Mouse (Mus musculus) heart, postnatal 36 days (tissue): ENCODE results near the gene Zfp687. TPM values are rescaled to one million over a fixed set of nuclear protein-coding genes. Genes with fewer than 3 reads are reported as not detected.
"Not testable (repeated sequence)": the region's sequence is repeated elsewhere in the genome, so short reads cannot be mapped to it uniquely, and the experiment has no call there.

Experiments
- DNase-seq, 2 experiments: peaks; one replicate each; pipeline ENCODE4 v3.0.0; 2021 to 2022
- intact Hi-C: fragments of 180-260 bp; cut with DNase I; formaldehyde crosslinking; loops from one replicate; pipeline ENCODE4 v1.15.1; 2025
- total RNA-seq, 2 experiments: library from RNA; stranded (reverse); gene quantifications; 2 replicates each; pipeline ENCODE4 v1.2.3; 2021

The Zfp687 gene
- total RNA-seq, result 10 to 100 TPM; 11.4 to 15.8 TPM

- intact Hi-C loops, result no loop called here
- DNase-seq, result peak; percentile 99 to 100
These were observed at the start of gene Zfp687 for GRCm38 (mm10) chr3:95015337-95015872. Gene Zfp687, minus strand, starts transcription at chr3:95015448.

- intact Hi-C loops, result no loop called here
- no peak for DNase-seq
These were observed 48.5 kb upstream of the Zfp687 start for GRCm38 (mm10) chr3:95063741-95064140.

- intact Hi-C loops, result loop anchor here (10.0 kb wide), 1 partner anchor 207 kb away; no protein-coding TSS in a partner anchor
- DNase-seq, result no peak
These were observed 42.8 kb upstream of the Zfp687 start for GRCm38 (mm10) chr3:95058078-95058477.

- intact Hi-C loops, result loop anchor here (10.0 kb wide), 1 partner anchor 209 kb away; no protein-coding TSS in a partner anchor
- DNase-seq, result no peak
These were observed 41.0 kb upstream of the Zfp687 start for GRCm38 (mm10) chr3:95056275-95056674.

GRCm38 (mm10) chr3:95054481-95055260 is 39.4 kb upstream of the Zfp687 start:
- intact Hi-C loops, result loop anchor here (10.0 kb wide), 1 partner anchor 210 kb away; no protein-coding TSS in a partner anchor
- DNase-seq, result no peak

- intact Hi-C loops, result loop anchor here (10.0 kb wide), 1 partner anchor 211 kb away; no protein-coding TSS in a partner anchor
- DNase-seq, result no peak
These were observed 38.5 kb upstream of the Zfp687 start for GRCm38 (mm10) chr3:95053701-95054100.

GRCm38 (mm10) chr3:95052959-95053358 is 37.7 kb upstream of the Zfp687 start:
- intact Hi-C loops, result loop anchor here (10.0 kb wide), 1 partner anchor 212 kb away; no protein-coding TSS in a partner anchor
- peak in 1 of 2 experiments; percentile 30 for DNase-seq

- intact Hi-C loops, result loop anchor here (5.0 kb wide), 1 partner anchor 54 kb away; no protein-coding TSS in a partner anchor
These were observed 32.7 kb upstream of the Zfp687 start for GRCm38 (mm10) chr3:95047914-95048313.

GRCm38 (mm10) chr3:95046462-95047057 is 31.3 kb upstream of the Zfp687 start:
- intact Hi-C loops, result loop anchor here (5.0 kb wide), 1 partner anchor 56 kb away; no protein-coding TSS in a partner anchor
- no peak for DNase-seq

More at GRCm38 (mm10) chr3:95047914-95048313, 32.7 kb upstream of the Zfp687 start:
- no peak for DNase-seq

GRCm38 (mm10) chr3:95043251-95043650 is 28.0 kb upstream of the Zfp687 start:
- intact Hi-C loops, result no loop called here
- no peak for DNase-seq

GRCm38 (mm10) chr3:95042838-95043229 is 27.6 kb upstream of the Zfp687 start:
- intact Hi-C loops, result no loop called here
- no peak for DNase-seq

- intact Hi-C loops, result no loop called here
- DNase-seq, result peak; percentile 96 to 97
These were observed 27.1 kb upstream of the Zfp687 start, which contains the start of gene Psmd4 for GRCm38 (mm10) chr3:95042166-95042837. Gene Psmd4, minus strand, starts transcription at chr3:95042614.

- intact Hi-C loops, result no loop called here
These were observed 26.4 kb upstream of the Zfp687 start for GRCm38 (mm10) chr3:95041625-95042024.

GRCm38 (mm10) chr3:95029953-95030352 is 14.7 kb upstream of the Zfp687 start:
- DNase-seq, result no peak
- intact Hi-C loops, result no loop called here

More at GRCm38 (mm10) chr3:95041625-95042024, 26.4 kb upstream of the Zfp687 start:
- DNase-seq, result no peak

- intact Hi-C loops, DNase-seq: not testable (repeated sequence)
These were observed 14.1 kb upstream of the Zfp687 start for GRCm38 (mm10) chr3:95029291-95029827.

GRCm38 (mm10) chr3:95028603-95029002 is 13.4 kb upstream of the Zfp687 start:
- intact Hi-C loops, result no loop called here
- DNase-seq, result no peak

GRCm38 (mm10) chr3:95027701-95028100 is 12.5 kb upstream of the Zfp687 start:
- no peak for DNase-seq
- intact Hi-C loops, result no loop called here

- no peak for DNase-seq
- intact Hi-C loops, result no loop called here
These were observed 11.9 kb upstream of the Zfp687 start for GRCm38 (mm10) chr3:95027057-95027645.

- no peak for DNase-seq
- intact Hi-C loops, result no loop called here
These were observed 10.0 kb upstream of the Zfp687 start for GRCm38 (mm10) chr3:95025202-95025601.

GRCm38 (mm10) chr3:95024551-95024950 is 9.3 kb upstream of the Zfp687 start:
- intact Hi-C loops, result no loop called here

More at GRCm38 (mm10) chr3:95024551-95024950, 9.3 kb upstream of the Zfp687 start:
- peak; percentile 40 to 45 for DNase-seq
